Mouse (Mus musculus) B cell, adult 2 months (primary cell): Measurements from ENCODE around the gene Sri.
A peak's percentile ranks its signal among the peaks of the same experiment; 100 is the strongest.
"Not testable (repeated sequence)": the region's sequence is repeated elsewhere in the genome, so short reads cannot be mapped to it uniquely, and the experiment has no call there.

Source experiments
- DNase-seq, 2 experiments: peaks; one replicate each; pipeline ENCODE4 v3.0.0; 2022

Sri gene

DNA sequence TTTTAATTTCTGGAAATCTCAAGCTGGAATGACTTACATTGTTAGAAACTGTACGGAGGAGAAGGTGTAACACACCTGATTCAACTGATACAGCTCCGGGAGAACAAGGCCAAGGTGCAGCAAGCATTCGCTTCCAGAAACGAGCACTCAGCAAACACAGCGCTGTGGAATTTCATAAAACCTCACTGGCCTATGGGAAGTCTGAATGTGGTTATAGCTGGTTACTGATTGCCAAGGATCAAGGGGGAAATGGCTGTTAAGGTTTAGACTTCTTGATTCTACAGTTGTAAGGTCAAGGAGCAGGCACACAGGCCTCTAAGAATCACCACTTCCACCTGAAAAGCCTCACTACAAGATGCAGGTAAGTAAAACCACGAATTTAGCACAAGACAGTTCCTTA, at the start of gene Sri:
Gene Sri, plus strand, starts transcription at position 224 of the 400 bp plus-strand sequence.
- no peak for DNase-seq

DNA sequence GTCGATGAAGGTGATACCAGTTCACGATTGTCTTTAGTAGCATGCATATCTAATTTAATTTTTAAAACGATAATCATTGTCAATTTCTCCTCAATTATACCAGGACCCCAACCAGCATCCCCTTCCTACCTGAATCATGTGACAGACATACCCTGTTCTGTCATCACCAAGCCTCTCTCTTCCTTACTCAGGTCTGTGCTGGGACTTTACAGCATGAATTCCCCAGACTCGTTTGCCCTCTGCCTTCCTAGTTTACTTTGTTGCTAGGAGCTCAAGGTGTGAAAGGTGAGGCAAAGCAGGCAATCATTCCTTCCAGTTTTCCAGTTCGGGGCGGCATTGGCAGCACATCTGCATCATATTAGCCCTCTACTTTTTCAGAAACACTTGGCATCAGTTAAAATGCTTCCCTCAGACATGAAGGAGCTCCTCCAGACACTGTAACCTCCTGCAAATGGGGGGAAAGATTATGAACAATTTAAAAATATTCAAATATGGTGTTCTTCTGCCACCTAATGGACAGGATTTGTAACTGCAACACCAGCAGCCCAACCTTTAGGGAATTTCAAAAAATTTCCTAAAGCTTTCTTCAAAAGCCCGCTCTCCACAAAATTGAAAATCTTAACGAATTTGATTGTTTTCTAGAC, 49.4 kb upstream of the Sri start:
- DNase-seq = peak; percentile 3 to 4

DNA sequence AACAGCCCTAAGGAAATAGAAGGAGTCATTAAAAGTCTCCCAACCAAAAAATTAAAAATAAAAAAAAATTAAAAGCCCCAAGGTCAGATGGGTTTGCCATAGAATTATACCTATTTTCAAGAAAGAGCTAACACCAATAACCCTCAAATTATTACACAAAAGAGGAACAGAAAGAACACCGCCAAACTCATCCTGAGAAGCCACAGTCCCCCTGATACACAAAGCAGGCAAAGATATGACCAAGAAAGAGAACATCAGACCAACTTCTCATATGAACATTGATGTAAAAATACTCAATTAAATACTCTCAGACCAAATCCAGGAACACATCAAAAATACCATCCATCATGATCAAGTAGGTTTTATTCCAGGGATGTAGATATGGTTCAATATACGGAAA, 48.8 kb upstream of the Sri start:
- no peak for DNase-seq

DNA sequence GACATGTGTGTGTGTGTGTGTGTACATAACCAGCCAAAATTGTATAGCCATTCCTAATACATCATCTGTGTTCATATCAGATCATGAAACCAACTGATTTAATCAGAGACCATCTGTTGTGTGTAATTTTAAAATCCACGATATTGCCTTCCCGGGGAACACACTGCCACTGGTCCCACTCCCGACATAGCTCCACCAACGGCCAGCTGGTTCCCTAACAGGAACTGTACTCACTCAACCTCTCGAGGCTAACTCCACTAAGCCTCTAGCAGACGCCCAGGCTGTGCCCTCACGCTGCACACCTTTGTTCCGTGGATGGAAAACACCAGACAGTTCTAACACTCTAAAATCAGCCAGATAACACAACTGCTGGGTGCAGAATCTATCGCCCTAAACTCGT, 45.4 kb upstream of the Sri start:
- DNase-seq = no peak

DNA sequence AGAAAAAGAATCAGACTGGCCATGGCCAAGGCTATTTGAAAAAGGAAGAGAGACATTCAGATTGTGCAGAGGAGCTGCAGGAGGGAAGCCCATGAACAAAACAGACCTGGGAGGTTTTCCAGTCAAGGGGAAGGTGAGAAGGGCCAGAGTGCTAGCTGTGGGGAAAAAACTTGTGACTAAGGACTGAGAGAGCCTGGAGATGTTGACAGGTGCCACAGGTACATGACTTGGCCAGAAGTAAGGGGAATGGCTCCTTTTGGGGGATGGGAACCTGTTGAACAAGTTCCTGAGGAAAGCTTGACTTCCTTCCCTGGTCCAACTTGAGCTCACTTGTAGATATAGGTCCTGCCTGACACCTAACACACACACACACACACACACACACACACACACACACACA, 43.1 kb upstream of the Sri start:
- no peak for DNase-seq

DNA sequence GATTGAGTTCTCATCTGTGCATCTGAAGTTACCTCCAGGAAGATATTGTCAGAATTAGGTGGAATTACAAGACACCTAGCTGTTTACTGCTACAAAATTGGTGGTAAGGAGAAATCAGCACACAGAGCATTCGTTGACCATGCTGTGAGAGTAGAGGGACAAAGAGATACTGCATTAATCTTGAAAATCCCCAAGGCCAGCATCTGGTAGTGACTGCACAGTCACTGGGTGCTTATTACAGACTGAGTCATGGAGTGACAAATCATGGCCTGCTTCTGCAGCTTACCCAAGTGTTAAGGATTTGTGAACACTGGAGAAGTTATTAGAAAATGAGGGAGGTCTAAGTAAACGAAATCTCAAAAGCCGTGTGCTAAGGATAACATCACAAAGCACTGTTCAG, 32.6 kb upstream of the Sri start:
- DNase-seq = no peak

DNA sequence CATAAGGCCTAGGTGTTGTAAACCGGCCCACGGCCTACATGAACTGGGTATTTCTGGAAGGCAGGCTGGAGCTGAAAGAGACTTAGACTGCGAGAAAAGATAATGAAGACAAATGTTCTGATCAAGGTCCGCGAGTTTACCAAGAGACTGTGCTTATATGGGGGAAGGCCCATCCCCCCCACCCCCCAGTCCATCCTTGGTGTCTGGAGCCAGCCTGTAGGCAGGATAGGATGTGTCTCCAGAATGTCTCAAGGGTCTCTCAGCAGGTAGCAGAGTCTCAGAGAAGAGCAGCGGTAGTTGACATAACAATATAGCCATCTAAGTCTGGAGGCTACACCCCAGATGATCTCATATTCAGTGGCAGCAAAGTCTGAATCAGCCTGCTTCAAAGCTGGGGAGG, 11.3 kb upstream of the Sri start:
- not testable (repeated sequence) for DNase-seq

DNA sequence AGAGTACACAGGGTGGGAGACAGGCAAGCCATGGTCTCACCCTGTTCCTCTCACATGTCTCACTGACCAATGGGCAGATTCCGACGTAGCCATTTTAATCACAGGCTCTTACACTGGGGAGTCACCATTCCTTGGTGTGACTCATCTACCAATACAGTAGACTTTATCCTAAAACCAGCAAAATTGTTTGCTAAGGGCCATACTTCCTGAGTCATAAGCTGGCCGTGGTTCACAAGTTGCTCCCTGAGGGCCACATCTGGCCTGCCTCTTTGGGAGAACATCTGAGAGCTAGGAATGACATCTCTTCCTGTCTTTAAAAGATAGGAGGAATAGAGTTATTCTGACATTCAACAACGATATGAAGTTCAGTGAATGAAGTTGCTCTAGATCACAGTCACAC, 7.9 kb downstream of the Sri start:
- DNase-seq = no peak

DNA sequence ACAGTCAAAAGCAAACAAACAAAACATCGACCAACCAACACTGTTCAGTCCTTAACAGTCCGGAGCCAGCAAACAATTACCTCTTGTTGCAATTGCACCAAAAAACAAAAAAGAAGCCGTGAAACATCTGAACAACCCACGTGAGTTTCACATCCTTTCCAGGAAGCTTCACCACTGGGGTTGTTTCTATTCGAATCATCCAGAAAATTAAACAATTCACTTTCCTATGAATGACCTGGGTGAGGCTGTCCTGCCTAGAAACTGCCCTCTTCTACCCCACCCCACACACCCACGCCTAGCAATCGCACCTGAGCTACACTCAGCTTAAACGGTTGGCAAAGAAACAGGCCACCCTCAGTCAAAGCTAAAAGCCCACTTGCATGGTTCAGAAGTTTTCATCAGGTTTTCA, 9.8 kb downstream of the Sri start:
- peak; percentile 51 to 53 for DNase-seq

DNA sequence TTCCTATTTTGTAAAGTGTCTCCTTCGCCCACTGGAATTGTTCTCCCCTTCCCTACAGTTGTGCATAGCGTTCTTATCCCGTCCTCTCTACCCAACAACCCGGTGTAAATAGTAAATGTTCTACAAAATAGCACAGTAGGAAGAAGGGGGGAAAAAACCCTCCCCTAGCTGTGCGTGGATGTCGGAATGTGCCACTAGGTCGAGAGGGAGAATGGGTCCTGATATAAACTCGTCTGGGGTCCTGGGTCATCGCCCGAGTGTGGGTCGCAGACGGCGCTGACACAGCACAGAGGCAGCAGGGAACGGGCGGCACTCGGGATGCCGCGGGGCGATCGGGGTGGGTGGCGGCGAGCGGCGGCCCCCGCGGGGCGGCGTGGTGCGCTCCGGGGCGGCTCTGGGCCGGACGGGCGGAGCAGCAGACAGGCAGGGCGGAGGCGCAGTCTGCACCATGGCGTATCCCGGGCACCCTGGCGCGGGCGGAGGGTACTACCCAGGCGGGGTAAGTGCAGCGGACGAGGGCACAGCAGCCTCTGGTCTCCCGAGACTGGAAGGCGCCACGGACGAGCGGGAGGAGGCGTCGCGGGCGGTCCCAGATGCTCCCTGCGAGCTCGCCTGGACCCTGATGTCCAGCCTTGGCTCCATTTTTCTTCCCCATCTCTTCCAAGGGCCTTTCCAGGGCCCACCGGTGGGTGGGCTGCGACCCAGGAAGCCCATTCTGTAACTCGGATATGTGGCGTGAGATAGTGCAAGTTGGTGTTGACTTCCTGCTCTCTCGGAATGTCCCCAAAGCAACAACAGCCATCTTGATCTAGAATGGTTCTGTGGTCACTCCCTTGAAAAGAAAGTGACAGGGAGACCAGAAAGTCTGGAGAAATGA, 10.5 kb downstream of the Sri start:
- peak; percentile 88 to 90 for DNase-seq

DNA sequence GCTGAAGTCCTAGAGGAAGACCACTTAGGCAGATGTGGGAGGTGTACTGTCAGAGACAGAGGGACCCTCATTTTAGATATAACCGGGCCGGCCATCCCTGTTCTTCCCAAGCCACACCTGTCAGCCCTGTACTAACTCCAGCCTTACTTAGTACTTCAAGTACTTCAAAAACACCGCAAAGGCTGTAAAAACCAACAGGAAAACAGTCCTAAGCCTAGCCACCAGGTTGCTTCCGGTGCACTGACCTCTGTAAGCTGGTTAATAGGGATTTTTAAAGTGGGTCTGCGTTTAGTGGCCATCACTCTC, 11.1 kb downstream of the Sri start:
- no peak for DNase-seq

DNA sequence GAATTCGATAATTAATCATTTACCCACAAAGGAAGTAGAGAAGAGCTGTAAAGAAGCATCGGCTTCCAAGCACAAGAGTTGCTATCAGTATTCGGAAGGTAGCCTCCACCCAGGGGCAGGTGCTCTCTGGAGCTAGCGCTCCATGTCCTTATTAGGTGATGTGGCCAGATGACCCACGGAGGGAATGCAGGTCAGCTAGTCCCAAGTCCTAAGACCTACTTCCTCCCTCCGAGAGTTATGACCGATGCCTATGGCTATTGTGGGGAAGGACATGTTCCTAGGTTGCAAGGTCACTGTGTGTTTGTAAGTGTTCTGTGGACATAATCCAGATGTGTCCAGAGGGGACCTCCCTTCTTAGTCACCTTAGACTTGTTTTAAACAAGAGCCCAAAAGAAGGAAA, 12.2 kb downstream of the Sri start:
- no peak for DNase-seq

DNA sequence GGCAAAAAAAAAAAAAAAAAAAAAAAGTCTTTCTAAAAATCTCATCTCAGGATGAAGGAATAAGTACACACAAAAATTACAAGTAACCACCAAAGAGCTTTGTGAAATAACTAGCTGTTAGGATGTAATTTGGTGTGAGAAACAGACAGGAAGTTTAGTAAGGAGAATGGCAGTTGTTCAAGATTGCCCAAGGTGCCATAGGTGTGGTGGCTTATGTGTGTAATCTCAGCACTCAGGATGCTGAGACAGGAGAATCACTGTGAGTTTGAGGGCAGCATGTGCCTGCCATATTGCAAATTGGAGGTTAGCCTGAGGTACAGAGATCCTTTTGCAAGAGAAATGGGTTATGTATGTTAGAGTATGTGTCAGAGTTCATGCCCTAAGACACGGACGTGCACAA, 16.6 kb downstream of the Sri start:
- DNase-seq = no peak

DNA sequence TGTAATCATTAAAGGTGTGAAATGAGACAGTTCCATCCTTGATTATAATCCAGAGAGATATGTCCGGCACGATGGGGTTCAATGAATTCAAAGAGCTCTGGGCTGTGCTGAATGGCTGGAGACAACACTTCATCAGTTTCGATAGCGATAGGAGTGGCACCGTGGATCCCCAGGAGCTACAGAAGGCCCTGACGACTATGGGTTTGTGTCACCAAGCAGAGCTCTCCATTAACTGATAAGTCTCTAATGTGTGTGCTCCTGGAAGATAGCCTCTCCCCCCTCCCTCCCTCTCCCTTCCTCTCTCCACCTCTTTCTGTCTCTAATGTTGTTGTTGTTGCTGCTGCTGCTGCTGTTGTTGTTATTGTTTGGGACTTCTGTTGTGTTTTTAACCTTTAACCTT, 17.3 kb downstream of the Sri start:
- no peak for DNase-seq

DNA sequence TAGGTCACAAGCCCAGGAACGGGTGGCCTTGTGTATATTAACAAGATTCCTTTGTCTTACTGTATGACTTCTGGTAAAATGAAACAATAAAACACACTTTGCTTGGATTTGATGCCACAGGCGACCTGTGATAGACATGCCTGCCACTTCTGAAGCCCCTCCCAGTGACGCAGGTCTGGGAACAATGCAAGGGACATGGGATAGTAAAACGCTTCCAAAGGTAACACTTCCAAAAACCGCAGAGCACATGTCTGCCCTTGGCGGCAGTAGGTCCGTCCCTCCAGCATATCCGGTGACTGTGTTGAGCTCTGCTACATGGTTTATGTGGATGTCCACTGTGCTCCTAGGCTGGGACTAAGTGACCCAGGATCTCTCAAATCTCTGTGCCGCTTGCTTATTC, 27.5 kb downstream of the Sri start:
- DNase-seq = no peak

DNA sequence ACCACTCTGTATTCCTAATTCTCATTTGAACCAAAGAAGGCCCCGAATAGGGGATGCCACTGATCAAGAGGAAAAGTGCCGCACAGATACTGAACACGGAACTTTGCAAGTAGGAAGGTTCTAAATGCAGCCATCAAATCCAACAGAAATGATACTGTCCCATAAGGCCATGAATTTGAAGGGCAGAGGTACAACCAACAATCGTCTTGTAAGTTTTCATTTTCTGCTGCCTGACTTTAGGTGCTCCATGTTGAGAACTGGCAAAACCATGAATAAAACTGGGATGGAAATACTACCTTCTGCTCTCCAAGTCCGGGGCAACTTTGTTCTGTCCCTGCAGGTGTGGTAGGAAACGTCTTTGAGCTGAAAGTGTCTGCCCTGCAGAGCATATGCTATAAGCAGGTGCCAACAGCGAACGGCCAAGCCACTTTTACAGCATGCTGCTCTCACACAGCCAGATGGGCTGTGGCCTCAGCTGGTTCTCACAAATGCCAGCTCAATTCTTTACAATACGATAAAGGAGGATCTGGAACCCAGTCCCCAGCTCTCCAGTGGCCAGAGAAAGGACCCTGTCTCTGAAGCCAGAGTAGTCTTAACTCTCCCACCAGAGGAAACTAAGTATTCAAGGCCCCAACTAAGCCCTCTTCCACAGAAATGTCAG, 28.2 kb downstream of the Sri start:
- DNase-seq = no peak

DNA sequence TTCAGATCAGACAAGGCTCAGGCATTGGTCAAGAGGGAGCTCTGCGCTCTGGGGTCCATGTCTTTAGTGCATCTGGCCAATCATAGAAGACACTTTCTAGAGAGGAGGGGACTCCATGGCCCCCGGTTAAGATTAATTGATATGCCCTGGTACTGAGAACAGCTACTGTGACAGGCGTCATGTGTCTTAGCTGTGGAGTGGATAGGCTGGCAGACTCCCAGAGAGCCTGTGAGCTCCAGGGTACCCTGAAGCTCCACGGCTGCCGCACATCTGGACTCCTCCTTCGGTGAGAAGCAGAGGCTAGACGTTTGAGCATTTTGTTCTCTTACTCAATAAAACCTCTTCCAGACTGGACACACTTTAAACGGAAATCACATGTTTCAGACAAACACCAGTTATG, 31.6 kb downstream of the Sri start:
- DNase-seq = no peak

DNA sequence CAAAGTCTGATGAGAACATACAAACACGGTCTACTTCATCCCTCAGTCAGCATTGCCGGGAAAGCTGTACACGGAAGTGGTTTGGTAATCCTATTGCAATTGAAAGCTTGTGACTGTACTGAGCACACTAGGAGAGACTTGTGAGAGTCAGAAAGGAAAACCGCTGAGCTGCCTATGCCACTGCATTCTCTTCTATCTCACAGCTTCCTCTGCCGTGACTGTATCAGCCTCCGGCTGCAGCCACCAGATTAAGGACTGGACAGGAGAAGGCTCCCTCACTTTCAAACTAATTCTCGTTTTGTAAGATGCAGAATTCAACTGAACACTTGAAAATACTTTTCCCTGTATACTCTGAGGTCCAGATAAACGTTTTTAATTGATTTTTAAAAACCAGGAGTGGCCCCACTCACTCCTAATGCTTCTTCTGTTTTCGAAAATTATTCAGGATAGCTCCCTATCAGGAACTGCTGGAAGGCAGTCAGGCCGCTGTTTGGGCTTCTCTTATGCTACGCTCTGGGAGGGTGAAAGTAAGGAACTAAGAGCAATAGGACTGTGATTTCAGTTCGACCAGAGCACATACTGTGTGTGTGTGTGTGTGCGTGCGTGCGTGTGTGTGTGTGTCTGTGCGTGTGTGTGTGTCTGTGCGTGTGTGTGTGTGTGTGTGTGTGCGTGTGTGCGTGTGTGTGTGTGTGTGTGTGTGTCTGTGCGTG, 37.1 kb downstream of the Sri start:
- DNase-seq = no peak

DNA sequence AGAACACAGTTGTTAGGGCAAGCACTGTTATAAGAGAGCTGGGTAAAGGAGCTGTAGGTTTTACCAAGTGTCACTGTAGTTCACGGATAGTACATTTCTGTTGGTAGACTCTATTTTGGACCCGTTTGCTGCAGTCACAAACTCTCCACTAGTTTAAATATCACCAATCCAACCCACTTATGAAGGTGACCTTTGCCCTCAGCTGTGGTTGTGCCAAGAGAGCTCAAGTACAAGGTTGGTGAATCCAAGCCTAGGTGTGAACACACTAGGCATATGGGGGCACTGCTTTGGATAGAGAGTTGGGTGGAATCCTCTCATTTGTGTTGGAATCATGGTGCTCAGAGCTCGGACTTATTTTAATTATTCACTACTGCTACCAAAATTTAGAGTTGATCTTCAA, 39.8 kb downstream of the Sri start:
- DNase-seq = no peak

DNA sequence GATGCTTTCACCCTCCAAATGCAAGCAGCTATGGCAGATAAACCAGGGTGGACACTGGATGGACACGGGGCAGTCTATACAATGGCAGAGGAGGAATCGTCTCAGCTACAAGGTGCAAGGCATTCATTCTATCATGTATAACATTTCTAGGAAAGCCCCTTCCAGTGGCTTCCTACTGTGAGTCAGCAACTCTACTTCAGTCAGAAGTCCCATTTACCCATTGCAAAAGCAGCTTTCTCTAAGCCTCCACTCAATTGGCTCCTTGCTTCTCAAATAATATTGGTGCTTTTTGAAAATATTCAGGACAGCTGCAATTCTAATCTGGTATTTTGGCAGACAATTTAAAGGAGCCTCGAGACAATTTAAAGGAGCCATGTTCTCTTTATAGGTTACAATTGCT, 42.3 kb downstream of the Sri start:
- DNase-seq = no peak

DNA sequence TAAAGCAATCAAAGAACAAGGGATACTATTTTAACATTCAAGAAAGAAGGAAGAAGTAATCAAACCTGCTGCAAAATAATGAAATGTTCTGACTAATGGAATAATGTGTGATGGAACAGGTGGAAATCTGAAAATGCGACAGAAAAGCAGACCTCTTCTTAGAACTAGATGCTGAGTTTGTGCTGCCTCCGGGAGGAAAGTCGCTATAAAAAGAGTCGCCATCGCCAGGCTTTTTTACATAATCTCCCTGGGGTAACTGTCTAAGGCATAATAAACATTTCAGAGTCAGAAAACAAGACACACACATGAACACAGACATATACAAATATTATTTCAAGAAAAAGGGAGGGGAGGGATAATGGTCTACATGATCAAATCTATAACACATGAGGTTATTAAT, 49.0 kb downstream of the Sri start:
- no peak for DNase-seq

DNA sequence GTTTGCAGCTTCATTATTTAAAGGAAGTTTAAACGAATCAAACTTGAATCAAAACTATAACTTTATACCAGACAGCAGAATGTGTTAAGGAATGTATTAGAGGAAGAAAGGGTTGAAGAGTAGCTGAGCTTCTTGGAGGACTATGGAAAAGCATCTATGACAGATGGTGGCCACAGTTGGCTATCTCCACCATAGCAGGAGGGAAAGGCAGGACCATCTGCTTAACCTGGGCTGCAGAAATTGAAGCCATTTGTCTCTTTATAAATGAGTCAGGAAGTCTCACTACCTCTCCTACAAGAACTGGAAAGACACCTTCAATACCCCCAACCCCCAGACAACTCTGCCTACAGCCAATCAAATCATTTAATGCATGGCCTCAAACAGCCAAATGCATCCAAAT, 49.8 kb downstream of the Sri start:
- DNase-seq = no peak

DNA sequence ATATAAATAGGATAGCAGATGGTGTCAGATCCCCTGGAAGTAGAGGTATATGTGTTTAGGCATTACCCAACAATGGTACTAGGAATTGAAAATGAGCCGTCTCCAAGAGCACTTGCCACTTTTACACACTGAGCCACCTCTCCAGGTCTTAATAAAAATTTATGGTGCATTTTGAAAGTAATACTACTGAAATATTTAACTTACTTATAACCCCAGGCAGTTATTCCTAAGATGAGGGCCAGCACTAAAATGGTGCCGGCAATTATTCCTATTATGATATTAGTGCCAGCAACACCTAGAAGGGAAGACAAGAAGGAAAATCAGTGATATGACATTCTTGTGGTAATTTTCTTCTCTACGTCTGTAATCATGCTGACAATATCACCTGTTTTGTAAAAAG, 65.8 kb downstream of the Sri start:
- no peak for DNase-seq

DNA sequence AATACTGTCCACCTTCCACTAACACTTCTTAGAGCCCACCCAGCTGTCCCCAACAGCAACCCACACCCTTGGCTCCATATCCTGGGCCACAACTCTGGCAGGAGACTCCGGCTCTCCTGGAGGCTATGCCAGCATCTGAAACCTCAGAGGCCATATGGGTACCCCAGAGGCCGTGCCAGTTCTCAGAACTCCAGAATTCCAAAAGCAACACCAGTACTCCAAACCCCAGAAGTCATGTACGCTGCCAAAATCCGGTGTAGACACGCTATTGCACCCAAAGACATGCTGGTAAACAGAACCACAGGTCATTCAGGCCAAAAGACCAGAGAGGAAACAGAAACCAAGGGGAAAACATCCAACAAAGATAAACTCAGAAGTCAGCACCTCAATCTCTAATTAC, 66.4 kb downstream of the Sri start:
- no peak for DNase-seq
